Mouse (Mus musculus) natural killer cell, adult 2 months (primary cell): ENCODE measurements around the gene Coro7.
A peak's percentile ranks its signal among the peaks of the same experiment; 100 is the strongest.
"Not testable (repeated sequence)": the region's sequence is repeated elsewhere in the genome, so short reads cannot be mapped to it uniquely, and the experiment has no call there.

Experiments
- DNase-seq, 2 experiments: peaks; one replicate each; pipeline ENCODE4 v3.0.0; 2022; ENCODE audit warnings: low spot score in 2 of 2

The Coro7 gene

DNA sequence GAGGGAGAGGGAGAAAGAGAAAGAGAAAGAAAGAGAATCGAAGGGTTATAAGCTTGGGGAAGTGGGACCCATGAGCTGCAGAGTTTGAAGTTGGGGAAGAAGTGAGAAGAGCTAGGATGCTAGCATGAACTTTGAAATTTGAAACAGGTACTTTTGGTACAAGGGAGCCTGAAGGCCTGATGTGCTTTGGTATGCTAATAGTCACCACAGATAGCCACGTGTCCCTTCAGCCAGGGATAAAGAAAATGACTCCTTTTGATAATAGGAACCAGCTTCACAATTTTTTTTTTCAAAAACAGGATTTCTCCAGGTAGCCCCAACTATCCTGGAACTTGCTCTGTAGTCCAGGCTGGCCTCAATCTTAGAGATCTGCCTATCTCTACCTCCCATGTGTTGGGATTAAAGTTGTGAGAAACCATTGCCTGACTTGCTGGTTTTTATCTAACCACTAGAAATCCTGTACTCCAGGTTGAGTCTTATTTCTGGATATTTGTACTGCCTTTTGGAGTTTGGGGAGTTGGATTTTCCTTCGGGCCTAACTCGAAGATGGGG is 3.1 kb upstream of the Coro7 start:
- no peak for DNase-seq

DNA sequence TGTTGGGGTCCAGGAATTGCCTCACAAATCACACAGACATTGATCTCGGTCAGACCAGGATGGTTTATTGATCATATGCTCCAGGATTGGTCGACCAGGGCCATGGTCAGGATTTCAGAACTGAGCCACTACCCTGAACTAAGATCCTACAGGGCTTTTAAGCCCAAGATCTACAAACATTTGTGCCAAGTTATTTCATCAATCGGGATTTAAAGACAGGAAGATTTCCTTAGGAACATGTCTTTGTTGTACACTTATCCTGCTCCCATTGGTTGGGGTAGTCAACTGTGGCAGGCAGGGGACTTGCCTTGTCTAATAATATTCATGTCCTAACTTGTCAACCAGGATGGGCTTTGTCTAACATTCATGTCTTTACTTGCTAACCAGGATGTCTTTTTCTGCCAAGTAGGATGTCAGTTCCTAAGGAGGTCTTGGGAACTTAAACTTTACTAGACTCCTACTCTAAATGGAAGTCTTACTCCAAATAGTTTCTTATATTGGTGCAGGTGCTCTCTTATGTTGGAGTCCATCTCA is 1.4 kb upstream of the Coro7 start:
- not testable (repeated sequence) for DNase-seq

DNA sequence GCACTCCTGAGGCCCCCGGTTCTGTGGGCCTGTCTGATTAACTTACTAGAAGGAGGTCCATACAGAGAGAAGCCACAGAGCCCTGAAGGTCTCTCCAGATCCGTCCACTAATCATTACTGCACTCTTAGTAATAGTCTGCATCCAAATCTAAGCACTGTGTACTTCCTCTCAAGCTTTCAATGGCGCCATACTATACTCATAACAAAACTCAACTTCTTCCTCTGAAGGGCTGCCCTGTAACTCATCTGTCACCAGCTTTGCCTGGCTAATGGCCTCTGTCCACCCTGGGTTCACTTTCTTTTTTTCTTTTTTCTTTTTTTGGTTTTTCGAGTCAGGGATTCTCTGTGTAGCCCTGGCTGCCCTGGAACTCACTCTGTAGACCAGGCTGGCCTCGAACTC is 1.5 kb downstream of the Coro7 start:
- no peak for DNase-seq

DNA sequence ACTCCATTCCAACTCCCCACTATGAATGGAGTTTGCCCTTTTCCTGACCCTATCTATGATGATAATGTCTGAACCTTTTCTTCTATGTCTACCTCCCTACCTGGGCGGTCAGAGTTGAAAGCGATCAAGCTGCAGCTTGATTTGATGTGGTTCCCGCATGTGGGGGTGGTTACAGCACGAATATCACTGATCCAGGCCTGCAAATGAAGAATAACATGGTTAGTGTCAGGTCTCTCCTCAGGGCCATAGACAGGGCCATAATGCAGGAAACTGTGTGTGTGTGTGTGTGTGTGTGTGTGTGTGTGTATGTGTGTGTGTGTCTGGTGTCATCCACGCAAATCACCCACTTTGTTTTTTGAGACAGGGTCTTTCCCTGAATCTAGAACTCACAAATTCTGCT is 2.7 kb downstream of the Coro7 start:
- no peak for DNase-seq

DNA sequence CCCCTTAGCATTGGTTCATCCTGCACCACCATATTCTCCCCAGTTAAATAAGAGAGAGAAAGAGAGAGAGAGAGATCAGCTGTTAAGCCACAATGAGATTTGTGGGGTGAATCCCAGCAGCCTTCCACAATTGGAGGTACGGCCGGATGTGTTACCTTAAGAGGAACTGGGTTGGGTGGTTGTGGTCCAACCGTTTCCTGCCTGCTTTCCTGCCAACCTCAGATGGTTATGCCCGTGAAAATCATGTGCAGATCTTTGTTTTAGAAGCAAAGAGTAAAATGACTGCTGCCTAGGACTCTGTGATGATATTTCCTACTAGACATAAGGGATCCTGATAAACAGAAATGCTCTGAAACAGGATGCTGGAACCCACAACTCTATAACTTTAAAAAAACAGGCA is 5.5 kb downstream of the Coro7 start:
- peak; percentile 70 to 73 for DNase-seq

DNA sequence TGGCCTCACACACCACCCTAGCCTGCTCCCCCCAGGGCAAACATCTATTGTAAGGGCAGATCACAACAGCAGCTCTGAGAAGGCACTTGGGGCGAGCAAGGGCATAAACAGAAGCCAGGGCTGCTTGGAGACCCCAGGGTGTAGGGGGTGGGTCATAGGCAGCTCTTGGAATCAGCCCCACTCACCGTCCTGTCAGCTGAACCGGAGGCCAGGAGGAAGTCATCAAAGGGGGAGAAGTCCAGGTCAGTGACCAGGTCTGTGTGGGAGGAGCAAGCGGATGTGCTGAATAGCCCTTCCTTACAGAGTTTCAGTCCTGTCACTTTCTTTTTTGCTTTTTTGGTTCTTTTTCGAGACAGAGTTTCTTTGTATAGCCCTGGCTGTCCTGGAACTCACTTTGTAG is 9.3 kb downstream of the Coro7 start:
- DNase-seq: no peak

DNA sequence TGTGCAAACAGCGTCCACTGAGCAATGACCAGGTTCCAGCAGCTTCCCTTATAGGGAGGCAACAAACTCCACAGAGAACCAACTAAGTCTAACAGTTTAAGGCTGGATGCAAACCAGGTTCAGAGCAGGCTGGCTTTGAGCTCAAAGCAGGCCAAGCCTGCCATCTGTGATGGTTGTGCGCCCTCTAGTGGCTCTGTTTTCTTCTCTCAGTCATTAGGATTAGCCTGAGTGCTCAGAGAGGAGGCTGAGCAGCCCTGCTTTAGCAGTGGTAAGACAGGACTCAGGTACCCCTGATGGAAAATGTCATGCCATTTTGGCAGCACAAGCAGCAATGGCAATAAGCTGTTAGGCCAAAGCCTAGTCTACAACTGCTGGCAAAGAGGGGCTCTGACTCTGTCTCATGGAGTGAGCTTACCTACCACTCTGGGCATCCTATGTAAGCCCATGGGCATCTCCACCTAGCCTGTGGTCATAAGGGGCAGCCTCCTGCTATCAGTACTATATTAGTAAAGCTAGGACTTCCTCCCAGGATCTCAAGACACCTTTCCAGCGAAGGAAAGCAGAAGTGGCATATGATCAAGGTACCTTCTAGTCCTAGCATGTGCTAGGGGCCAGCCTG is 12.3 kb downstream of the Coro7 start:
- DNase-seq: peak; percentile 68 to 83

DNA sequence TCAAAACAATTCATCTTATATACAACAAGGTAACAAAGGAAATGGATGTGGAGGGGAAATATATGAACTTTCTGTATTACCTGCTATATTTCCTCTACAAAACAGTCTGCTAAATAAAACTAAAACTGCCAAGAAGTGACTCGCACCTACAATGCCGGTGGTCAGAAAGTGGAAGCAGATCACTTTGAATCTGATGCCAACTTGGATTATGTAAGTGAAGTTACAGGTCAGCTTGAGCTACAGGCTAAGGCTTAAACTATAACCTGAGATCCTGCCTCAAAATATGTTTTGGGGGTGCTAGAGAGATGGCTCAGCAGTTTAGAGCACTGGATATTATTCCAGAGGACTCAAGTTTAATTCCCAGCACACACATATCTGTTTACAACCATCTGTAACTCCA is 13.9 kb downstream of the Coro7 start:
- DNase-seq: no peak

DNA sequence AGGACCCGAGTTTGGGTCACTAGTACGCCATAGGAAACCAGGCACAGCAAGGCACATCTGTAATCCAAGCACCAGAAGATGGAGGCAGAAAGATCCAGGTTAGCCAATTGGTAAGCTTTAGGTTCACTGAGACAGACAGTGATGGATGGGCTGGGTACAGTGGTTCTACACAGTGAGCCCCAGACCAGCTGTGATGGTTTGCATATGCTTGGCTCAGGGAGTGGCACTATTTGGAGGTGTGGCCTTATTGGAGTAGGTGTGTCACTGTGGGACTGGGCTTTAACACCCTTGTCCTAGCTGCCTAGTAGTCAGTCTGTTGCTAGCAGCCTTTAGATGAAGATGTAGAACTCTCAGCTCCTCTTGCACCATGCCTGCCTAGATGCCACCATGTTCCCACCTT is 15.8 kb downstream of the Coro7 start:
- DNase-seq: no peak

DNA sequence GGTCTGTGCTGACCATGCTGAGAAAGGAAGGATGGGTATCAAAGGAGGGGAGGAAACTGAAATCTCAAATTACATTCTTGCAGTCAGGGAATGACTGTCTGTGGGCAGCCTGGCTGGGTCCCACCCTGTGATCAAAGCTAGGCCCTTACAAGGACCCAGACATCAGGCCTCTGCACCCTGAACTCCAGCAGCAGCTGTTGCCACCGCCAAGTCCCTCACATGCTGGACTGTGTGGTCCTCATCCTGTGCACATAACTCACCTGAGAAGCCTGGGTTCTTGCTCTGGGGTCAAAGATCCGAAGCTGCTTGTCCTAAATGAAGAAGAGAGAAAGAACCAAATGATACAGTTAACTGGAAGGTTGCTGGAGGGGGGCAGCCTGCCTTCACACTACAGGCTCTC is 18.0 kb downstream of the Coro7 start:
- no peak for DNase-seq

DNA sequence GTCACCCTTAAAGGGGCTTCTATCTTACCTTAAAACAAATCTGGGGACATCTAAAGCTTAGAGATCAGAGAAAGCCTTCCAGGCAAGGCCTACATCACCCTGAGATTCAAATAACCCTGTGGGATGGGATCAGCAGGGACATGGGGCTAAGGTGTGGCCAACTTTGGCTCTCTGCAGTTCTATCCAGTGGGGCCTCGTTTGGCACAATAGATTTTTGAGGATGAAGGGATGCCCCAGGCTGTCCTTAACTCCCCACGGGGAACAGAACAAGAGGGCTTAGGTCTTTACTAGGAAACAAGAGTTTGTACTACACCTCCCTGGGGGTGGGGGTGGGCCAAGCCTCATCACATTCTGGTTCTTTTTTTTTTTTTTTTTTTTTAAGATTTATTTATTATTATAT is 20.3 kb downstream of the Coro7 start:
- no peak for DNase-seq

DNA sequence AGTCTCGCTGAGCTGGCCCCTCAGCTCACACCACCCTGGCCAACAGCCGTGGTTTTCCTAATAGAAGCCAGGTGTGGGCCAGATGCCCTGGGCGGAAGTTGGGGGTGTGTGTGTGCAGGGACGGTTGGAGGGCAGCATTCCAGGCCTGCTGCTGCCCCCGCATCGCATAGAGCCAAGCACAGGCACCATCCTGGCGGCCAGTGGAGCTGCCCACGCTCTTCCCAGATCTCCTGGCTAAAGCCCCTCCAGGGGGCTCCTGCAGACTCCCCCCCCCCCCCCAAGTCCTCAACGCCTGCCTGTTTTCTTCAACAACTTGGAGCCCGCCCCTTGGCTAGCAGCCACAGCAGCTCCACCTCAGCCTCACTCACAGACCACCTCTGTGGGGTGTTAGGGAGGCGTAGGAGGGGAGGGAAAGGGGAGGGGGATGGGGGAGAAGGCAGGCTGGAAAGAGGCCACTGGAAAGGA is 20.8 kb downstream of the Coro7 start:
- DNase-seq: no peak

DNA sequence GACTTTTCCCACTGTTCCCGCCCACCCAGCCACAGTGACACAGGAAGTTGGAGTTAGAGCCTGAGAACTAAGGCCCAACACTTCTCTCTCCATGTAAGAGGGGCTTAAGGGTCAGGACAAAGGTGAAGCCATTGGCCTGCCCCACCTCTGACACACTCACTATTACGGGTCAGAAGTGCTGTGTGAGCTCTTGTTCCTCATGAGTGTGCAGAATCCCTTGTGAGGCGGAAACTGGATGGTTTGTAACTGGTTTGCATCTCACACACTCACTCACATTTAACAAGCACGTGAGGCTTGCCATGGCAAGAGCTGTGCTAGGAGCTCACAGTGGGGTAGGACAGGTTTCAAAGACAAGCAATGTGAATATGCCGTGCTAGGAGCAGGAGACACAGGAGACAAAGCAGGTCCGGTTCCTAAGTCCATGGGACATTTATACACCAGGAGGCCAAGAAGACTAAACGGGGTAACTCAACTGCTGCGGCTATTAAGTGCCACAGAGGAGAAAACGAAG is 23.0 kb downstream of the Coro7 start:
- no peak for DNase-seq

DNA sequence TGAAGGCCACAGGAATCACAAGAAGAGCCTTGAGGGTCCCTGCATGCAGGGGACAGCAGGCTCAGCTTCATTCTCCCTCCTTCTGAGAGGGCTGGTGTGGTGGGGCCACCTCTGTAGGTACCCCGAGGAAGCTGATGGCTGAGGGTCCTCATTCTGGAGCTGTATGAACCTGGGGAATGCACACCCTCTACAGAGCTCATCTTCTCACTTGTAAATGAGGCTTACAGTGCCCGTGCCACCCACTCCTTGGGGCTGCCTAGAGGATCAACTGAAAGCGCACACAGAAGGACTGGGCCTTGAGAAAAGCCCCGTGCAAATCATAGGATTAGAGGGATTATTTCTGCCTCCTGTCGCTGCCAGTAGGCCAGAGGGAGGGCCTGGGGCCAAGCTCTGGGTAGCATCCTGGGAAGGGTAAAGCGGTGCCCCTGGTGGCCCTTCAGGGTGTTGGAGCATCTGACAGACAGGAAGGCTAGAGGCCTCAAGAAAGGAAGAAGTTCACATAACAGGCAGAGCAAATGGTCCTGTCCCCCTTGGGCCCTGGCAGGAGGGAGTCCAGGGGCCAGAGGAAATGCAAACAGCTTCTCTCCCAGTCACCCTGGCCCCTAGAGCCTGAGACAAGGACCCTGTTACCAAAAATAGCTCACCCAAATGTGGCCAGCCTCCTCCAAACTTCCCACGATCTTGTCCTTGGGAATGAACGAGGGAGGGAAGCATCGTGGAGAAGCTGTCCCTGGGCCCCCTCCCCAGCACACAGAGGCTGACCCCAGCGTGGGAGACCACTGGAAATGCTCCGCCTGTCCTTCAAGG is 23.6 kb downstream of the Coro7 start:
- no peak for DNase-seq

DNA sequence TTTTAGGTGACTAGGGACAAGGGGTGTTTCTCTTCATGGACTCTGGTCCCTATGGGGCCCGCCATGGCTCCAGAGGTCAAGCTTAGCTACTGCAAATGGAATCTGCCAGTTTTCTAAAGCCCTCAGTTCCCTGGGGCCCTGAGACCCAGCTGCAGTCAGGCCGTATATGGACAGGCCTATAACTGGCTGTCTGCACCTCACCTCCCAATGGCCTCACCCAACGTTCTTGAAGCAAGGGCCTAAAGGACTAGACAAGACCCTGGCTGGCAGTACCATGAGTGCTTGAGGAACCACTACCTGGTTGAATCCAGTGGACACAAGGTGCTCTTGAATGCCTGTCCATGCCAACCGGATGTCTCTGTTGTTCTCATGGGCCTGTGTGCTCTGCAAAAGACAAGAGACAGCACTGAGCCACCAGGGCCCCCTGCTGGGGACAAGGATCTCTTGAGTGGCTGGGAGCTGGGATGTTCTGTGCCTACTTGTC is 24.3 kb downstream of the Coro7 start:
- DNase-seq: no peak

DNA sequence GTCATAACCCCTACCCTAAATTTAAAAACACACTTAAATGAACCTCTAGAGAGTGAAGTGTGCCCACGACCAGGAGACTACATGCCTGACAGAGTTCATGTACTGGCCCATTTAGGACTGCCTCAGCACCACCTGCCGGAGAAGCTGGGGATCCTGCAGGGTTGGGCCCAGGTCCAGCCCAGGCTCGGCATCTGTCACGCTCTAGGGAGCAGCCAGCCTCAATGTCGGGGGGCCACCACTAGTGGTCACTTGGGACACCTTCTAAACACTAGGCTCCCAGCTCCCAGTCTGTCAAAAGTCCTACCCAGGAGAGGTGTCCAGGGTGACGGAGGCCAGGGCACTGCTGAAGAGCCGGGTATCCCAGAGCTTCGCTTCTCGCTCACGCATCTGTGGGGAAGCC is 24.9 kb downstream of the Coro7 start:
- no peak for DNase-seq

DNA sequence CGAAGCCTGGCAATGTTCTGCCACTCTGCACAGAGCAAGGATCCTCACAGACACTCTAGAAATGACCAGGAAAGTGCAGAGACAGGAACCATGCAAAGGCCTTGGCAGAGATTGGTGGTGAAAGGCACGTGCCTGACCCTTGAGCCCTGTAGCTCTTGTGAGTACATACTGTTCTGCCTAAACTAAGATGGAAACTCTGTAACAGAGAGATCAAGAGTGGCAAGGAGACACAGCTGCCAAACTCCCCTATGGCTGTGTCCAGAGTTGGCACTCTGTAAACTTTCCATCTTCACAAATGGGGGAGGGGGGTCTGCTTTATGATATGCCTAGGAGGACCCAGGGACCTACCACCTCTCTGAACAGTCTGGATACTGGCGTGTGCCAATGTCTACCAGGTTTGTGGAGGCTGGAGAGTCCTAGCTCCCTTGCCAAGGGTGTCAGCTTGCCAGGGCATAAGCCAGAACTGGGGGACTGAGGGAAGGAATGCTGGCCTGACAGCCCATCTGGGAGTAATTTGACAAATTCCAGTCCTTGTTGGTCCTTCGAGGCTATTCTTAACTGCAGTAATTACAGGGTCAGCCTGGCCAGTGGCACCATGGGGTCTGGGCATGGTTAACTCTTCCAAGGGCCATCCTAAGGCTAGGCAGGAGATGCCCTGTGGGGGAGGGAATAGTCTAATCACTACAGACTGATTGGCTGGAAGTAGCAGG is 26.7 kb downstream of the Coro7 start:
- DNase-seq: no peak

DNA sequence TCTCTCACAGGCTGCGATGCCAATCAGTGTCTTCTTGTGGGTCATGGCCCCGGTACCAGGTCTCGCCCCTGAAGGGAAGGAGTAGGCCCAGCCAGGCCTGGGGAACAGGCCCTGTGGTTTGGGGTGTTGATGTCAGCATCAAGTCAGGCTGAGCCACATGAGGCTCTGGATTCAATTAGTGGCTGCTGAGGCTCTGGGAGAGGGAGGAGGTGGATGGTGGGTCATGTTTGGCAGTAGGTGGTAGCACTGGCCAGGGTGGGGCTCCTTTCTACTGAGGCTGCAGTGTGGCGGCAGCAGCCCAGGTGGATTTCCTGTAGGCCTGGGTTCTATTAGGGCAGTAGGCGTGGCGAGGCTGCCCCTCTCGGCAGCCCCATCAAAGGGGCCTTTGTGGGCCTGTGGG is 28.0 kb downstream of the Coro7 start:
- no peak for DNase-seq

DNA sequence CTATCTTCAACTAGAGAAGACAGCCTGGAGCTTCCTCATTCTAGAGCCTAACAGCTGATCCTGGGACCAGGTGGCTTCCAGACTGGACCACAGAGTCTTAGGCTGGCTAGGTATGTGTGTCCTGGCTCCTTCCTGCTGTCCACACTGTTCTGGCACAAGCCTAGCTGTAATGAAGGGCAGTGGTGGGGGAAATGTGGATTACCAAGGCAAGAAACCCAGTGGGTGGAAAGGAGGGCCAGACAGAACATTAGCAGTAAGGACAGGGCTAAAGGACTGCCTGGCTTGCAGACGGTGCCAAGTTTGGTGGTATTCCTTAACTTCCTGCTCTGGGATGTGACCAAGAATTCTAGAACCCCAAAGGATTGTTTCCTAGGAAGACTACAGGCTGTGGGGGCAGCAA is 28.5 kb downstream of the Coro7 start:
- DNase-seq: no peak

DNA sequence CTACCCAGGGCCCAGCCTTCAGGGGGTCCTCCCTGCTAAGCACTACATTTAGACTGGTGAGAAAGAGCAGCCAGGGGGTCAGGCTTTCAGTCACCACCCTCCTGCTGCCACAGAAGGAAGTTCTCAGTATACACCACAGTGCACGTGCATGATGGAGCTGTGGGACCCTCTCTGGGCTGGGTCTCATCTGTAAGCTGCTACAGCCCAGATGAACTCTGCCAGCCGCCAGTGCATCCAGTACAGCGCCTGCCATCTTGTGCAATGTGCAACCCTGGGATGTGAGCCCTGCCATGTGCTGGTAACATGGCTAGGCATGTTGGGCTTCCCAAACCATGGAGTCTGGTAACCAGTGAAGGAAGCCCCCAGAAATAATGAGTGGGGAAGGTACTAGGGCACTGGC is 29.4 kb downstream of the Coro7 start:
- no peak for DNase-seq

DNA sequence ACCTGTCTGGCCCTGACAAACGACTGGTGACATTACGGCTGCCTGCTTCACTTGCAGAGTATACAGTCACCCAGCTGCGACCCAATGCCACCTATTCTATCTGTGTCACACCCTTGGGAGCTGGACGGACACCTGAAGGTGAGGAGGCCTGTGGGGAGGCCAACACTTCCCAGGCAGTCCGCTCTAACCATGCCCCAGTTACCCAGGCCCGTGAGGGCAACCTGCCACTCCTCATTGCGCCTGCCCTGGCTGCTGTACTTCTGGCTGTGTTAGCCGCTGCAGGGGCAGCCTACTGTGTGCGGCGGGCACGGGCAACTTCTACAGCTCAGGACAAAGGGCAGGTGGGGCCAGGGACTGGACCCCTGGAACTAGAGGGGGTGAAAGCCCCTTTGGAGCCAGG is 29.9 kb downstream of the Coro7 start:
- no peak for DNase-seq

DNA sequence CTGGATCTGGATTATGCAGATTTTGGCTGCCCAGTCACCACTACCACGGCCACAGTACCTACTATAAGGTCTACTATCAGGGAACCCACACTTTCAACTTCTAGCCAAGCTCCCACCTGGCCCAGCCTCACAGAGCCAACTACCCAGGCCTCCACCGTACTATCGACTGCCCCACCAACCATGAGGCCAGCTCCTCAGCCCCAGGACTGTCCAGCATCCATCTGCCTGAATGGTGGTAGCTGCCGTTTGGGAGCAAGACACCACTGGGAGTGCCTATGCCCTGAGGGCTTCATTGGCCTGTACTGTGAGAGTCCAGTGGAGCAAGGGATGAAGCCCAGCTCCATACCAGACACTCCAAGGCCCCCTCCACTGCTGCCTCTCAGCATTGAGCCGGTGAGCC is 30.4 kb downstream of the Coro7 start:
- no peak for DNase-seq
